Mouse (Mus musculus) stomach, embryonic 15.5 days (tissue): Measurements from ENCODE around the gene Kcnma1. TPM values are rescaled to one million over a fixed set of nuclear protein-coding genes. Genes with fewer than 3 reads are reported as not detected.
A peak's percentile ranks its signal among the peaks of the same experiment; 100 is the strongest.

Experiments used
- ATAC-seq: fragments of 200-750 bp; cut with Nextera tagmentation; 2 replicates; pipeline ENCODE4 v1.8.0; 2017; ENCODE audit warnings: low read depth, moderate number of reproducible peaks, moderate TSS enrichment; ENCODE audit not compliant: insufficient read depth, low FRiP score
- H3K27ac ChIP-seq: fragments of 300-500 bp; sonication (generic); 2 replicates; pipeline ENCODE4 v1.5.1; 2015; ENCODE audit warnings: mild to moderate bottlenecking, inconsistent platforms
- H3K27me3 ChIP-seq: fragments of 300-500 bp; sonication (generic); replicated peaks from 2 replicates; pipeline ENCODE4 v1.6.1; 2015; ENCODE audit warnings: inconsistent platforms
- H3K36me3 ChIP-seq: fragments of 300-500 bp; sonication (generic); 2 replicates; pipeline ENCODE4 v1.6.1; 2015; ENCODE audit warnings: inconsistent platforms
- H3K4me1 ChIP-seq: fragments of 300-500 bp; sonication (generic); 2 replicates; pipeline ENCODE4 v1.6.1; 2015; ENCODE audit warnings: inconsistent platforms
- H3K4me2 ChIP-seq: fragments of 300-500 bp; sonication (generic); 2 replicates; pipeline ENCODE4 v1.6.1; 2015; ENCODE audit warnings: mild to moderate bottlenecking, inconsistent platforms
- H3K4me3 ChIP-seq: fragments of 300-500 bp; sonication (generic); replicated peaks from 2 replicates; pipeline ENCODE4 v1.5.1; 2015; ENCODE audit warnings: inconsistent platforms
- H3K9ac ChIP-seq: fragments of 300-500 bp; sonication (generic); 2 replicates; pipeline ENCODE4 v1.6.1; 2015; ENCODE audit warnings: inconsistent platforms
- H3K9me3 ChIP-seq: fragments of 300-500 bp; sonication (generic); 2 replicates; pipeline ENCODE4 v1.6.1; 2016; ENCODE audit warnings: inconsistent platforms
- WGBS: fragments of 180-500 bp; shearing (Covaris S2); methylation state at CpG from one replicate; pipeline ENCODE4 v1.1.7; 2015; 5-methylcytosine and 5-hydroxymethylcytosine counted together
- polyA plus RNA-seq: library from polyadenylated mRNA; unstranded; fragments of >200 nt; fragmentation: Nextera tagmentation; extraction: Ambion mirVana; gene quantifications from 2 replicates; pipeline ENCODE4 v1.2.1, GENCODE M21; 2015

The Kcnma1 gene
- polyA plus RNA-seq, 1 experiment from 2014 or later, result 11.2 TPM

- 38% methylated on average over 1 of the region's 1 CpGs for WGBS
- no peak overlapping the region for H3K9ac ChIP-seq
- H3K27me3 ChIP-seq, result no peaks in the 10 kb centered on the region
- no peaks in the 10 kb centered on the region for H3K4me1 ChIP-seq
- ATAC-seq, result no peak
- H3K4me3 ChIP-seq, result no peak overlapping the region
- no peak overlapping the region for H3K4me2 ChIP-seq
- no peaks in the 10 kb centered on the region for H3K9me3 ChIP-seq
- no peaks in the 10 kb centered on the region for H3K36me3 ChIP-seq
- no peak overlapping the region for H3K27ac ChIP-seq
Measured at GRCm38 (mm10) chr14:23618081-23618480, 396.2 kb downstream of the Kcnma1 start.

- no peaks in the 10 kb centered on the region for H3K4me1 ChIP-seq
- H3K9ac ChIP-seq, result no peak overlapping the region
- no peak overlapping the region for H3K4me3 ChIP-seq
- no peak overlapping the region for H3K27ac ChIP-seq
- H3K27me3 ChIP-seq, result no peaks in the 10 kb centered on the region
- H3K9me3 ChIP-seq, result no peaks in the 10 kb centered on the region
- no peak overlapping the region for H3K4me2 ChIP-seq
- no peak for ATAC-seq
- H3K36me3 ChIP-seq, result no peaks in the 10 kb centered on the region
- 80% methylated on average over 3 of the region's 3 CpGs for WGBS
Measured at GRCm38 (mm10) chr14:23610054-23610453, 404.2 kb downstream of the Kcnma1 start.

- Histone ChIP-seq H3K9ac (no peak overlapping the region), H3K4me1 (no peaks in the 10 kb centered on the region), H3K27ac (no peak overlapping the region), H3K27me3 (no peaks in the 10 kb centered on the region), H3K4me2 (no peak overlapping the region), H3K4me3 (no peak overlapping the region), H3K9me3 (no peaks in the 10 kb centered on the region), H3K36me3 (no peaks in the 10 kb centered on the region)
- WGBS, result 54% methylated on average over 7 of the region's 7 CpGs
- no peak for ATAC-seq
Measured at GRCm38 (mm10) chr14:23605740-23606139, 408.6 kb downstream of the Kcnma1 start.

- no peaks in the 10 kb centered on the region for H3K9me3 ChIP-seq
- no peak overlapping the region for H3K4me2 ChIP-seq
- H3K27me3 ChIP-seq, result no peaks in the 10 kb centered on the region
- no peaks in the 10 kb centered on the region for H3K4me1 ChIP-seq
- ATAC-seq, result no peak
- H3K36me3 ChIP-seq, result no peaks in the 10 kb centered on the region
- H3K9ac ChIP-seq, result no peak overlapping the region
- WGBS, result 51% methylated on average over 4 of the region's 4 CpGs
- no peak overlapping the region for H3K4me3 ChIP-seq
- H3K27ac ChIP-seq, result no peak overlapping the region
Measured at GRCm38 (mm10) chr14:23602937-23603336, 411.4 kb downstream of the Kcnma1 start.

GRCm38 (mm10) chr14:23602054-23602453 lies 412.2 kb downstream of the Kcnma1 start:
- no peak overlapping the region for H3K9ac ChIP-seq
- H3K27ac ChIP-seq, result no peak overlapping the region
- no peak overlapping the region for H3K4me2 ChIP-seq
- no peak for ATAC-seq
- H3K4me1 ChIP-seq, result no peaks in the 10 kb centered on the region
- no peaks in the 10 kb centered on the region for H3K36me3 ChIP-seq
- no peaks in the 10 kb centered on the region for H3K9me3 ChIP-seq
- no peak overlapping the region for H3K4me3 ChIP-seq
- H3K27me3 ChIP-seq, result no peaks in the 10 kb centered on the region
- 63% methylated on average over 2 of the region's 2 CpGs for WGBS

GRCm38 (mm10) chr14:23594629-23595028 lies 419.7 kb downstream of the Kcnma1 start:
- no peak overlapping the region for H3K4me2 ChIP-seq
- no peaks in the 10 kb centered on the region for H3K36me3 ChIP-seq
- H3K9me3 ChIP-seq, result no peaks in the 10 kb centered on the region
- H3K27ac ChIP-seq, result no peak overlapping the region
- no peaks in the 10 kb centered on the region for H3K27me3 ChIP-seq
- H3K4me3 ChIP-seq, result no peak overlapping the region
- ATAC-seq, result no peak
- no peak overlapping the region for H3K9ac ChIP-seq
- WGBS, result 75% methylated on average over 5 of the region's 5 CpGs
- H3K4me1 ChIP-seq, result no peaks in the 10 kb centered on the region

GRCm38 (mm10) chr14:23592826-23593447 lies 421.4 kb downstream of the Kcnma1 start:
- Histone ChIP-seq H3K4me1 (no peaks in the 10 kb centered on the region), H3K9ac (no peak overlapping the region), H3K27me3 (no peaks in the 10 kb centered on the region), H3K27ac (peak overlapping the region; percentile 41; the same call in 1 of the 2 replicates), H3K36me3 (no peaks in the 10 kb centered on the region), H3K9me3 (no peaks in the 10 kb centered on the region), H3K4me3 (no peak overlapping the region), H3K4me2 (no peak overlapping the region)
- WGBS, result 56% methylated on average over 6 of the region's 6 CpGs
- ATAC-seq, result peak; percentile 63

GRCm38 (mm10) chr14:23589744-23590481 lies 424.4 kb downstream of the Kcnma1 start:
- H3K27ac ChIP-seq, result no peak overlapping the region
- H3K27me3 ChIP-seq, result no peaks in the 10 kb centered on the region
- ATAC-seq, result no peak
- 60% methylated on average over 7 of the region's 7 CpGs for WGBS
- H3K36me3 ChIP-seq, result no peaks in the 10 kb centered on the region
- H3K9ac ChIP-seq, result no peak overlapping the region
- no peak overlapping the region for H3K4me3 ChIP-seq
- no peak overlapping the region for H3K4me2 ChIP-seq
- H3K9me3 ChIP-seq, result no peaks in the 10 kb centered on the region
- H3K4me1 ChIP-seq, result no peaks in the 10 kb centered on the region

GRCm38 (mm10) chr14:23587451-23587850 lies 426.8 kb downstream of the Kcnma1 start:
- Histone ChIP-seq H3K9ac (no peak overlapping the region), H3K4me2 (no peak overlapping the region), H3K27me3 (no peaks in the 10 kb centered on the region), H3K4me1 (no peaks in the 10 kb centered on the region), H3K36me3 (no peaks in the 10 kb centered on the region), H3K9me3 (no peaks in the 10 kb centered on the region), H3K27ac (no peak overlapping the region), H3K4me3 (no peak overlapping the region)
- no peak for ATAC-seq
- 82% methylated on average over 9 of the region's 9 CpGs for WGBS

GRCm38 (mm10) chr14:23583235-23583634 lies 431.1 kb downstream of the Kcnma1 start:
- H3K4me3 ChIP-seq, result no peak overlapping the region
- no peaks in the 10 kb centered on the region for H3K9me3 ChIP-seq
- H3K27ac ChIP-seq, result no peak overlapping the region
- no peaks in the 10 kb centered on the region; the same call in 1 of the 2 replicates for H3K27me3 ChIP-seq
- no peaks in the 10 kb centered on the region for H3K36me3 ChIP-seq
- no peaks in the 10 kb centered on the region for H3K4me1 ChIP-seq
- ATAC-seq, result no peak
- H3K9ac ChIP-seq, result no peak overlapping the region
- no peak overlapping the region for H3K4me2 ChIP-seq
- 7% methylated on average over 2 of the region's 2 CpGs for WGBS

- Histone ChIP-seq H3K4me1 (no peaks in the 10 kb centered on the region), H3K4me3 (no peak overlapping the region), H3K4me2 (no peak overlapping the region), H3K27ac (no peak overlapping the region), H3K9ac (no peak overlapping the region), H3K9me3 (no peaks in the 10 kb centered on the region), H3K36me3 (no peaks in the 10 kb centered on the region), H3K27me3 (no peaks in the 10 kb centered on the region; the same call in 1 of the 2 replicates)
- WGBS, result 66% methylated on average over 3 of the region's 3 CpGs
- no peak for ATAC-seq
Measured at GRCm38 (mm10) chr14:23581282-23581681, 433.0 kb downstream of the Kcnma1 start.

- Histone ChIP-seq H3K27ac (no peak overlapping the region), H3K9ac (no peak overlapping the region), H3K4me3 (no peak overlapping the region), H3K36me3 (no peaks in the 10 kb centered on the region), H3K4me2 (no peak overlapping the region), H3K27me3 (no peaks in the 10 kb centered on the region; the same call in 1 of the 2 replicates), H3K9me3 (no peaks in the 10 kb centered on the region), H3K4me1 (no peaks in the 10 kb centered on the region)
- ATAC-seq, result no peak
- WGBS, result 9% methylated on average over 2 of the region's 2 CpGs
Measured at GRCm38 (mm10) chr14:23575951-23576350, 438.3 kb downstream of the Kcnma1 start.
